Mouse (Mus musculus) leukemia stem cell, adult 10-12 weeks (primary cell): Measurements from ENCODE around the gene Fam166b. TPM values are rescaled to one million over a fixed set of nuclear protein-coding genes. Genes with fewer than 3 reads are reported as not detected.

Experiments used
- polyA plus RNA-seq: library from polyadenylated mRNA; stranded (reverse); fragments of >175 nt; gene quantifications from 2 replicates; pipeline ENCODE4 v1.2.3, GENCODE M21; 2012; ENCODE audit warnings: low replicate concordance

The Fam166b gene
- not detected in 2 replicates for polyA plus RNA-seq

GRCm38 (mm10) chr4:43428946-43429345, at the start of gene Fam166b:
Gene Fam166b, minus strand, starts transcription at chr4:43429134.

GRCm38 (mm10) chr4:43454041-43454836, 25.3 kb upstream of the Fam166b start, which contains the start of gene Cd72:
Gene Cd72, minus strand, starts transcription at chr4:43454628.

GRCm38 (mm10) chr4:43441639-43442038, 12.7 kb upstream of the Fam166b start, which contains the start of gene Tesk1:
Gene Tesk1, plus strand, starts transcription at chr4:43441939.

GRCm38 (mm10) chr4:43381408-43382154, 47.4 kb downstream of the Fam166b start, which contains the start of gene Rusc2:
Gene Rusc2, plus strand, starts transcription at chr4:43381979.

Other genes starting within 250 kb of the Fam166b start
- gene Atp8b5, start 162.0 kb downstream of the Fam166b start, polyA plus RNA-seq, result 0.15 TPM in 1 of 2 replicates, not detected in the other
- gene Rusc2, start 47.2 kb downstream of the Fam166b start, polyA plus RNA-seq, result 4.6 and 5.8 TPM in 2 replicates
- gene Tesk1, start 12.8 kb upstream of the Fam166b start, polyA plus RNA-seq, result 61.5 and 66.9 TPM in 2 replicates
- 13.1 and 30.5 TPM in 2 replicates for gene Cd72, start 25.5 kb upstream of the Fam166b start, polyA plus RNA-seq
- 2.5 and 7.0 TPM in 2 replicates for gene Sit1, start 54.6 kb upstream of the Fam166b start, polyA plus RNA-seq
- gene Ccdc107, start 63.8 kb upstream of the Fam166b start, polyA plus RNA-seq, result 57.3 and 118 TPM in 2 replicates
- gene Arhgef39, start 70.6 kb upstream of the Fam166b start, polyA plus RNA-seq, result 10.8 and 15.0 TPM in 2 replicates
- 0.71 TPM in 1 of 2 replicates, not detected in the other for gene Car9, start 77.8 kb upstream of the Fam166b start, polyA plus RNA-seq
- 1.2 and 2.0 TPM in 2 replicates for gene Tpm2, start 94.6 kb upstream of the Fam166b start, polyA plus RNA-seq
- gene Creb3, start 133.2 kb upstream of the Fam166b start, polyA plus RNA-seq, result 2.3 and 2.7 TPM in 2 replicates
- 171 and 216 TPM in 2 replicates for gene Tln1, start 133.6 kb upstream of the Fam166b start, polyA plus RNA-seq
- gene Rgp1, start 149.6 kb upstream of the Fam166b start, polyA plus RNA-seq, result 10.0 and 92.3 TPM in 2 replicates
- gene Gba2, start 149.7 kb upstream of the Fam166b start, polyA plus RNA-seq, result 5.8 and 15.7 TPM in 2 replicates
- gene Msmp, start 155.4 kb upstream of the Fam166b start, polyA plus RNA-seq, result not detected in 2 replicates
- gene Npr2, start 202.8 kb upstream of the Fam166b start, polyA plus RNA-seq, result 0.08 and 0.18 TPM in 2 replicates
- not detected in 2 replicates for gene Spag8, start 224.5 kb upstream of the Fam166b start, polyA plus RNA-seq
- gene Hint2, start 227.3 kb upstream of the Fam166b start, polyA plus RNA-seq, result 13.6 and 20.8 TPM in 2 replicates
- gene Tmem8b, start 239.8 kb upstream of the Fam166b start, polyA plus RNA-seq, result 0.60 and 1.3 TPM in 2 replicates
- not detected in 2 replicates for gene Fam221b, start 240.0 kb upstream of the Fam166b start, polyA plus RNA-seq